ENCODE assay signal across 11 mouse cellular contexts in the genomic region with DNA sequence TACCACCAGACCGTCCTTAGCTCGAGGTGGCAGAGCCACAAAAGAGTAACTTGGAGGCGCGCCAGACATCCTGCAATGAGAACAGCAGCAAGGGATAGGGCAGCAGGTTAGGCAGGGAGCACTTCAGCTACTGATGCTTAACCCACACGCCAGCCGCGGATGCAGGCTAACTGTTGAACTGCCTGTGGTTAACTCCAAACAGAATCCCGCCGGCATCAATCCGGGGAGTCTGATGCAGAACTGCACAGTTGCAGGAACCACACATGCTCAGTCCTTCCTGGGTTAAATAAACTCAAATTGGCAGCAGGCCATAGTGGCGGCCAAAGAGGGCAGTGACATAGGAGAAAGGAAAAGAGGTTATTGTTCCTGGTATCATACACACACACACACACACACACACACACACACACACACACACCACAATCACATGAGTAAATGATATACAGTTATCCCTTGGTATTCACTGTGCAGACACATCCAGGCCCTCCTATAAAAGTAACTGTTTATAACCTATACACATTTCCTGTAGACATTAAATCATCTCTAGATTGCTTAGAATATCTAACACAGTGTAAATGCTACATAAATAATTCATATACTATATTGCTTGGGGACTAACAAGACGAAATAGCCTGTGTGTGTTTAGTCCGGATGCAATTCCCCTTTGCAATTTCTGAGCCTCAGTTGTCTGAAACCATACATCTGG. TPM values are rescaled to one million over a fixed set of nuclear protein-coding genes. Genes with fewer than 3 reads are reported as not detected.
DNase-seq lines count a peak whose midpoint lies in the region; ATAC-seq lines count a peak whose summit lies in the region.
"Had no signal": no experiment of that assay in that cellular context is flagged by ENCODE, and none has a peak within 500 bp of the region (broad histone marks: within the 10 kb centered on the region; RNA-seq: fewer than 3 reads in every experiment).

No protein-coding gene starts in this region.

- no peak overlapping the region for H3K9ac ChIP-seq in lung, embryonic 15.5 days
- H3K9ac ChIP-seq: embryonic facial prominence, embryonic 15.5 days had no signal

- intact Hi-C loops in left cerebral cortex, postnatal 4 days (cut with DNase I): no loop called here
- intact Hi-C loops in left cerebral cortex, postnatal 36 days (cut with DNase I): no loop called here

- H3K4me2 ChIP-seq in lung, embryonic 15.5 days: no peak overlapping the region
- H3K4me2 ChIP-seq: embryonic facial prominence, embryonic 15.5 days had no signal

- no peaks in the 10 kb centered on the region for H3K36me3 ChIP-seq in lung, embryonic 15.5 days
- H3K36me3 ChIP-seq: embryonic facial prominence, embryonic 15.5 days; heart, embryonic 10.5 days had no signal

- no peak overlapping the region for H3K4me3 ChIP-seq in lung, embryonic 15.5 days
- H3K4me3 ChIP-seq: embryonic facial prominence, embryonic 15.5 days; heart, embryonic 10.5 days had no signal

- WGBS in lung, embryonic 15.5 days: 40% methylated on average over 13 of the region's 13 CpGs

- peak; percentile 23; the same call in 1 of the 2 replicates for ATAC-seq in lung, embryonic 15.5 days (ENCODE audit: borderline replicate concordance, extremely low read depth, low FRiP score, low TSS enrichment)

- peak; percentile 41 for DNase-seq in adrenal gland, postnatal 14 days
- DNase-seq in adrenal gland, postnatal 4 days (ENCODE audit: low spot score in 2 of 2): no peak
- peak; percentile 51 for DNase-seq in left cerebral cortex, postnatal 4 days
- DNase-seq in left cerebral cortex, postnatal 36 days (ENCODE audit: low spot score in 2 of 2): no peak
- DNase-seq in cerebellum, adult 9-10 months: peak; percentile 78
- no peak for DNase-seq in gastrocnemius, adult 18-20 months (ENCODE audit: low spot score)
- no peak for DNase-seq in thymus, postnatal 4 days
- DNase-seq: thymus, postnatal 36 days had no signal

- no peaks in the 10 kb centered on the region for H3K9me3 ChIP-seq in lung, embryonic 15.5 days
- H3K9me3 ChIP-seq: embryonic facial prominence, embryonic 15.5 days; heart, embryonic 10.5 days had no signal

- no peaks in the 10 kb centered on the region for H3K27me3 ChIP-seq in lung, embryonic 15.5 days
- H3K27me3 ChIP-seq: embryonic facial prominence, embryonic 15.5 days had no signal

- peaks cover 9% of the 10 kb centered on the region for H3K4me1 ChIP-seq in lung, embryonic 15.5 days

- no peak overlapping the region for H3K27ac ChIP-seq in lung, embryonic 15.5 days
- H3K27ac ChIP-seq: embryonic facial prominence, embryonic 15.5 days; heart, embryonic 10.5 days had no signal

RNA-seq across cellular contexts. Expression of gene Scrn1, which starts 17.8 kb away (rescaled TPM):
- 24.8 and 31.0 TPM in 2 replicates for total RNA-seq in adrenal gland, postnatal 14 days (2021)
- total RNA-seq in adrenal gland, postnatal 4 days (2021): 10 to 100 TPM; 29.9 to 33.5 TPM
- total RNA-seq in left cerebral cortex, postnatal 4 days (2021): 100 to 1,000 TPM; 180 to 182 TPM
- total RNA-seq in left cerebral cortex, postnatal 36 days (2021): 100 to 1,000 TPM; 145 to 155 TPM
- 1.5 and 2.8 TPM in 2 replicates for polyA plus RNA-seq in lung, embryonic 15.5 days (2015; fragmentation: Nextera tagmentation; extraction: Ambion mirVana)
- 1 to 10 TPM; 1.8 TPM for total RNA-seq in gastrocnemius, adult 18-20 months (2021)

RNA-seq across cellular contexts. Expression of gene Plekha8, which starts 46.4 kb away (rescaled TPM):
- total RNA-seq in adrenal gland, postnatal 14 days (2021): 16.3 and 16.9 TPM in 2 replicates
- 10 to 100 TPM; 18.3 to 18.7 TPM for total RNA-seq in adrenal gland, postnatal 4 days (2021)
- total RNA-seq in left cerebral cortex, postnatal 4 days (2021): 10 to 100 TPM; 13.5 to 14.8 TPM
- total RNA-seq in left cerebral cortex, postnatal 36 days (2021): 10 to 100 TPM; 12.3 to 12.6 TPM
- 7.0 and 7.7 TPM in 2 replicates for polyA plus RNA-seq in lung, embryonic 15.5 days (2015; fragmentation: Nextera tagmentation; extraction: Ambion mirVana)
- 1 to 10 TPM; 3.2 to 3.3 TPM for total RNA-seq in gastrocnemius, adult 18-20 months (2021)

RNA-seq across cellular contexts. Expression of gene Fkbp14, which starts 48.6 kb away (rescaled TPM):
- 17.9 and 20.1 TPM in 2 replicates for total RNA-seq in adrenal gland, postnatal 14 days (2021)
- total RNA-seq in adrenal gland, postnatal 4 days (2021): 10 to 100 TPM; 30.5 to 30.7 TPM
- 1 to 10 TPM; 7.6 to 7.8 TPM for total RNA-seq in left cerebral cortex, postnatal 4 days (2021)
- total RNA-seq in left cerebral cortex, postnatal 36 days (2021): 1 to 10 TPM; 7.3 to 9.9 TPM
- polyA plus RNA-seq in lung, embryonic 15.5 days (2015; fragmentation: Nextera tagmentation; extraction: Ambion mirVana): 23.4 and 27.6 TPM in 2 replicates
- 1 to 10 TPM; 5.1 to 5.5 TPM for total RNA-seq in gastrocnemius, adult 18-20 months (2021)

Comparison
In these comparisons a context has a peak if more than half of its experiments do, and no peak if none do; other contexts are left out.
1. DNase-seq: peak in adrenal gland, postnatal 14 days (single experiment), left cerebral cortex, postnatal 4 days (single experiment) and cerebellum, adult 9-10 months (single experiment); none in adrenal gland, postnatal 4 days (0 of 2), left cerebral cortex, postnatal 36 days (0 of 2), gastrocnemius, adult 18-20 months (single experiment) and thymus, postnatal 4 days (single experiment).